Comparison of ENCODE assay signal across 8 mouse cellular contexts in the genomic region with DNA sequence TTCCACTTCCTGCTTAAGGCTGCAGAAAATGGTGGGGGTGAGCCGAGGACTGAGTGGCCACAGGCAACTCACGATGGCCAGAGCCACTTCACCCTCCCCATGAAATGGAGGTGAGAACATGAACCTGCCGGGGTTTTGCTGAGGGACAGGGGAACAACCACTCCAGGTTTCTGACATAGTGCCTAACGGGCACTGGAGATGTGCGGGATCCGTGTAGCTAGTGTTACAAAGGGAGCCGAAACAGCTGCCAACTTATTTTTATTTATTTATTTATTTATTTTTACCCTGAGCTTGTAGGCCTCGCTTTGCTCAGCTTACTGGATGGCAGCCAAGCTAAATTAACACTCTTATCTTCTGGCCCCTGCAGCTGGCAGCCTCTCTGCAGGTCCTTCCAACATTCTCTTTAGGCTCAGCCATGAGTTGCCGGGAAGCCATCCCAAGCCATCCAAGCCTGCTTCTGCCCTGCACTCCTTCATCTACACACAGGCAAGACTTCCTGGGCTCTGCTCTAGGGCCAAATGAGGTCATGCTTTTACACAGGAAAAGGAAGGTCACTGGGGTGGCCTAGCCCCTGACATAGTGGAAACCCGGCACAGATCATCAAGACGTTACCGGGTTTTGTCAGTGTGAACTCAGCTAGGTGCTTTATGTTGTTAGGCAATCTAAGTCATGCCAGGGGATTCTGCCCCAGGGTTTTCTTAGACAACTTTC. TPM values are rescaled to one million over a fixed set of nuclear protein-coding genes. Genes with fewer than 3 reads are reported as not detected.
A peak's percentile ranks its signal among the peaks of the same experiment; 100 is the strongest.
DNase-seq lines count a peak whose midpoint lies in the region; ATAC-seq and TF ChIP-seq lines count a peak whose summit lies in the region.

No protein-coding gene starts in this region.

- no peak for TF ChIP-seq RAD21 in CH12.LX (IDR thresholded peaks at IDR 0.05; ENCODE audit: low read depth, low read length)

- dilution Hi-C loops in CH12.LX (cut with MboI; ENCODE audit: extremely low pct_ligation_motif_present, extremely low pct_unique_long_range_greater_than_20kb, low sequenced_read_pairs) = no loop called here

- H3K9me3 ChIP-seq in intestine, embryonic 15.5 days = no peaks in the 10 kb centered on the region
- H3K9me3 ChIP-seq in intestine, postnatal 0 days (ENCODE audit: control insufficient read depth) = no peaks in the 10 kb centered on the region
- no peaks in the 10 kb centered on the region for H3K9me3 ChIP-seq in CH12.LX (replicated peaks; ENCODE audit: low read length)
- no peaks in the 10 kb centered on the region for H3K9me3 ChIP-seq in stomach, postnatal 0 days (ENCODE audit: control insufficient read depth, low read length)

- H3K4me3 ChIP-seq in intestine, embryonic 15.5 days (replicated peaks) = no peak overlapping the region
- no peak overlapping the region for H3K4me3 ChIP-seq in intestine, postnatal 0 days (ENCODE audit: low read depth, low read length)
- H3K4me3 ChIP-seq in CH12.LX (replicated peaks in 1 of 3; ENCODE audit: low read depth in 2 of 3, low read length in 2 of 3, poor library complexity in 1 of 3) = no peak overlapping the region
- no peak overlapping the region for H3K4me3 ChIP-seq in stomach, postnatal 0 days (ENCODE audit: low read depth, low read length)

- no peak overlapping the region for H3K4me2 ChIP-seq in intestine, embryonic 15.5 days (replicated peaks)
- H3K4me2 ChIP-seq in intestine, postnatal 0 days (replicated peaks; ENCODE audit: low read depth) = no peak overlapping the region
- H3K4me2 ChIP-seq in CH12.LX (ENCODE audit: insufficient read depth, low read depth, poor library complexity, severe bottlenecking) = 0 out of 2 replicates have a peak overlapping the region, but pooled peaks have one; percentile 6
- H3K4me2 ChIP-seq in stomach, postnatal 0 days (replicated peaks; ENCODE audit: low read depth) = no peak overlapping the region

- no peak for TF ChIP-seq CTCF in intestine, postnatal 0 days (IDR thresholded peaks at IDR 0.05; ENCODE audit: low read depth)
- no peak for TF ChIP-seq CTCF in CH12.LX (conservative IDR thresholded peaks at IDR 0.05 in 1 of 2, IDR thresholded peaks at IDR 0.05 in 1 of 2; ENCODE audit: low read depth in 2 of 2, low read length in 2 of 2)
- TF ChIP-seq CTCF in stomach, postnatal 0 days (IDR thresholded peaks at IDR 0.05; ENCODE audit: low read depth) = no peak

- TF ChIP-seq POLR2A in CH12.LX (IDR thresholded peaks at IDR 0.05; ENCODE audit: low read depth, low read length) = peak; percentile 50

- no peak overlapping the region for H3K9ac ChIP-seq in intestine, embryonic 15.5 days
- H3K9ac ChIP-seq in intestine, postnatal 0 days (ENCODE audit: low read depth, low read length) = no peak overlapping the region
- H3K9ac ChIP-seq in CH12.LX (ENCODE audit: insufficient read depth, low read depth) = peak overlapping the region; percentile 20
- H3K9ac ChIP-seq in stomach, postnatal 0 days (ENCODE audit: low read length) = no peak overlapping the region

- H3K79me2 ChIP-seq in CH12.LX (replicated peaks; ENCODE audit: control insufficient read depth, extremely low read depth, insufficient read depth, poor library complexity, severe bottlenecking) = peaks cover 8% of the 10 kb centered on the region

- no peak; the same call in 1 of the 2 replicates for TF ChIP-seq EP300 in CH12.LX (IDR thresholded peaks at IDR 0.05; ENCODE audit: low read length)
- TF ChIP-seq EP300 in stomach, postnatal 0 days (optimal IDR thresholded peaks at IDR 0.05) = no peak

- in situ Hi-C loops in CH12.LX (cut with MboI; ENCODE audit: low pct_ligation_motif_present, low pct_unique_long_range_greater_than_20kb, low sequenced_read_pairs) = loop anchor here (10.0 kb wide), 1 partner anchor 47 kb away; a partner anchor contains a TSS

- WGBS in intestine, embryonic 15.5 days = 58% methylated on average over 12 of the region's 12 CpGs
- WGBS in intestine, postnatal 0 days = 52% methylated on average over 12 of the region's 12 CpGs
- 46% methylated on average over 12 of the region's 12 CpGs for WGBS in stomach, postnatal 0 days

- DNase-seq in CH12.LX (ENCODE audit: extremely low read depth) = no peak
- DNase-seq in heart, postnatal 25 days (ENCODE audit: low spot score) = peak; percentile 69
- DNase-seq in lung, postnatal 10 days = peak; percentile 73
- peak; percentile 43 for DNase-seq in stomach, postnatal 0 days (ENCODE audit: low spot score)
- DNase-seq in embryo, embryonic 10.5 days (ENCODE audit: low spot score) = no peak

- ATAC-seq in intestine, embryonic 15.5 days = 0 out of 2 replicates have a peak, but pooled peaks have one; percentile 62
- no peak for ATAC-seq in intestine, postnatal 0 days
- peak; percentile 52 for ATAC-seq in common myeloid progenitor, adult 5-6 weeks (replicated peaks; ENCODE audit: low read depth, poor library complexity, severe bottlenecking)
- ATAC-seq in stomach, postnatal 0 days (ENCODE audit: low FRiP score, low TSS enrichment) = peak; percentile 67

- no peaks in the 10 kb centered on the region for H3K36me3 ChIP-seq in intestine, embryonic 15.5 days
- no peaks in the 10 kb centered on the region for H3K36me3 ChIP-seq in intestine, postnatal 0 days (ENCODE audit: control insufficient read depth, insufficient read depth)
- no peaks in the 10 kb centered on the region for H3K36me3 ChIP-seq in CH12.LX (replicated peaks in 1 of 2; ENCODE audit: control insufficient read depth in 1 of 2, insufficient read depth in 1 of 2, low read length in 1 of 2)
- no peaks in the 10 kb centered on the region for H3K36me3 ChIP-seq in stomach, postnatal 0 days (ENCODE audit: control insufficient read depth, insufficient read depth, low read length)

- intact Hi-C loops in heart, postnatal 25 days (cut with DNase I) = loop anchor here (2.0 kb wide), 1 partner anchor 47 kb away; no protein-coding TSS in a partner anchor

- 0 out of 2 replicates have a peak, but pooled peaks cover 3% of the 10 kb centered on the region for H3K4me1 ChIP-seq in intestine, embryonic 15.5 days (replicated peaks)
- H3K4me1 ChIP-seq in intestine, postnatal 0 days (replicated peaks; ENCODE audit: control insufficient read depth, insufficient read depth, low read length) = no peaks in the 10 kb centered on the region
- peaks cover 37 to 85% of the 10 kb centered on the region in 2 experiments for H3K4me1 ChIP-seq in CH12.LX (ENCODE audit: control insufficient read depth in 1 of 2, insufficient read depth in 2 of 2)
- H3K4me1 ChIP-seq in stomach, postnatal 0 days (replicated peaks; ENCODE audit: control insufficient read depth, insufficient read depth) = no peaks in the 10 kb centered on the region

- H3K27ac ChIP-seq in intestine, embryonic 15.5 days = no peak overlapping the region
- H3K27ac ChIP-seq in intestine, postnatal 0 days (ENCODE audit: low read depth, low read length) = no peak overlapping the region
- peak overlapping the region; percentile 86 for H3K27ac ChIP-seq in CH12.LX (ENCODE audit: insufficient read depth, low read depth)
- H3K27ac ChIP-seq in stomach, postnatal 0 days (replicated peaks) = no peak overlapping the region

- no peaks in the 10 kb centered on the region for H3K27me3 ChIP-seq in intestine, embryonic 15.5 days (replicated peaks)
- no peaks in the 10 kb centered on the region for H3K27me3 ChIP-seq in intestine, postnatal 0 days (replicated peaks; ENCODE audit: control insufficient read depth, insufficient read depth, low read length)
- no peaks in the 10 kb centered on the region for H3K27me3 ChIP-seq in CH12.LX (replicated peaks)
- no peaks in the 10 kb centered on the region for H3K27me3 ChIP-seq in stomach, postnatal 0 days (ENCODE audit: control insufficient read depth, insufficient read depth, low read length)

TF ChIP-seq in CH12.LX, 34 proteins besides CTCF, POLR2A, EP300 and RAD21:
- TF ChIP-seq USF2 (conservative IDR thresholded peaks at IDR 0.05; ENCODE audit: low read depth, low read length) = no peak
- TF ChIP-seq ELF1 (IDR thresholded peaks at IDR 0.05; ENCODE audit: low read depth, low read length) = peak; percentile 63
- TF ChIP-seq MYC (IDR thresholded peaks at IDR 0.05; ENCODE audit: low read depth, low read length) = 0 out of 2 replicates have a peak, but pooled peaks have one; percentile 58
- peak; percentile 59; the same call in 1 of the 2 replicates for TF ChIP-seq MEF2A (IDR thresholded peaks at IDR 0.05; ENCODE audit: borderline replicate concordance, low read depth, low read length)
- no peak for TF ChIP-seq CHD1 (IDR thresholded peaks at IDR 0.05; ENCODE audit: low read depth, low read length)
- TF ChIP-seq POLR2AphosphoS2 (IDR thresholded peaks at IDR 0.05; ENCODE audit: low read depth, low read length) = no peak
- no peak for TF ChIP-seq CHD2 (IDR thresholded peaks at IDR 0.05; ENCODE audit: low read length)
- peak; percentile 45; the same call in 1 of the 2 replicates for TF ChIP-seq NELFE (IDR thresholded peaks at IDR 0.05; ENCODE audit: low read depth, low read length)
- no peak for TF ChIP-seq PAX5 (IDR thresholded peaks at IDR 0.05; ENCODE audit: low read length)
- 0 out of 2 replicates have a peak, but pooled peaks have one; percentile 10 for TF ChIP-seq JUND (conservative IDR thresholded peaks at IDR 0.05; ENCODE audit: low read depth, low read length)
- peak; percentile 15; the same call in 1 of the 2 replicates for TF ChIP-seq HCFC1 (IDR thresholded peaks at IDR 0.05; ENCODE audit: low read depth, low read length)
- no peak for TF ChIP-seq TCF12 (IDR thresholded peaks at IDR 0.05; ENCODE audit: low read depth, low read length)
- TF ChIP-seq SMC3 (IDR thresholded peaks at IDR 0.05; ENCODE audit: low read depth, low read length) = 0 out of 2 replicates have a peak, but pooled peaks have one; percentile 5
- no peak for TF ChIP-seq KAT2A (IDR thresholded peaks at IDR 0.05; ENCODE audit: insufficient replicate concordance, low read length)
- TF ChIP-seq SIN3A (IDR thresholded peaks at IDR 0.05; ENCODE audit: low read length) = 0 out of 2 replicates have a peak, but pooled peaks have one; percentile 13
- peak; percentile 62 for TF ChIP-seq JUN (IDR thresholded peaks at IDR 0.05; ENCODE audit: insufficient read depth, low read depth, low read length)
- TF ChIP-seq ETS1 (conservative IDR thresholded peaks at IDR 0.05; ENCODE audit: low read depth, low read length) = peak; percentile 76
- TF ChIP-seq MAZ (IDR thresholded peaks at IDR 0.05; ENCODE audit: low read depth, low read length) = no peak
- TF ChIP-seq RCOR1 (conservative IDR thresholded peaks at IDR 0.05; ENCODE audit: low read depth, low read length) = no peak

RNA-seq across cellular contexts. Expression of a gene that starts 49.0 kb away (rescaled TPM):
- polyA plus RNA-seq in intestine, embryonic 15.5 days (2015; fragmentation: Nextera tagmentation; extraction: Ambion mirVana) = 25.1 and 30.7 TPM in 2 replicates
- 18.3 and 19.9 TPM in 2 replicates for polyA plus RNA-seq in intestine, postnatal 0 days (2015; fragmentation: Nextera tagmentation; extraction: Ambion mirVana)
- total RNA-seq in CH12.LX (2012; rRNA removed) (42.2 and 43.5 TPM in 2 replicates), CH12.LX (2014; rRNA removed) (36.7 and 40.1 TPM in 2 replicates)
- polyA plus RNA-seq in CH12.LX (2012; ENCODE audit: insufficient read length, low read depth) = 94.6 and 100 TPM in 2 replicates
- 30.3 and 62.7 TPM in 2 replicates for total RNA-seq in common myeloid progenitor, adult 5-6 weeks (2017)
- total RNA-seq in heart, postnatal 25 days (2021) = 100 to 1,000 TPM; 130 to 147 TPM
- 20.0 and 21.5 TPM in 2 replicates for polyA plus RNA-seq in stomach, postnatal 0 days (2015; fragmentation: Nextera tagmentation; extraction: Ambion mirVana)

Comparison
In these comparisons a context has a peak if more than half of its experiments do, and no peak if none do; other contexts are left out.
1. DNase-seq: peak in heart, postnatal 25 days (single experiment), lung, postnatal 10 days (single experiment) and stomach, postnatal 0 days (single experiment); none in CH12.LX (single experiment) and embryo, embryonic 10.5 days (single experiment).